Mouse (Mus musculus) 3134 (cell line): ENCODE measurements at regions not wholly inside any gene's neighbourhood (a gene's known extent, or its start where the extent isn't known, plus 50 kb on each side); places are given as distances from the start of the nearest gene placed in this dataset.

Experiments used
- DNase-seq: peaks from one replicate; pipeline ENCODE4 v3.0.0-alpha.2; 2011; ENCODE audit warnings: low spot score; ENCODE audit not compliant: insufficient read length; ENCODE audit errors: extremely low read depth

DNA sequence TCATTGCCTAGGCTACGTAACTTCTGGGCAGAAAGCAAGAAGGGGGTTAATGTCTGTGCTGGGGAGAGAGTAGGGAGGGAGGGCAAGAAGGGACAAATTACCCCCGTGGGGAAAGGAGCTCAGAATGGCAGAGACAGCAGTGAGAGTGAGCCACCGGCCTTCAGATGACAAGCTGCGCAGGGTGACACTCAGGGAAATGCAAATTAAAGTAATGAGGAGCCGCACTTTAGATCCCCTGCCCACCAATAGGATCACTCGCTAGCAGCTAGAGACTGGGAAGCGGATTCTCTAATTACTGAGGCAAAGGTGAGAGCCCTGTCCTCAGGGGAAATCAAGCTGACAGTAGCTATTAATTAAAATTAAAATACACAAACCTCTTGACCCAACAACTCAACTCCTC is 202.5 kb downstream of the Arhgef10l start:
- no peak for DNase-seq

DNA sequence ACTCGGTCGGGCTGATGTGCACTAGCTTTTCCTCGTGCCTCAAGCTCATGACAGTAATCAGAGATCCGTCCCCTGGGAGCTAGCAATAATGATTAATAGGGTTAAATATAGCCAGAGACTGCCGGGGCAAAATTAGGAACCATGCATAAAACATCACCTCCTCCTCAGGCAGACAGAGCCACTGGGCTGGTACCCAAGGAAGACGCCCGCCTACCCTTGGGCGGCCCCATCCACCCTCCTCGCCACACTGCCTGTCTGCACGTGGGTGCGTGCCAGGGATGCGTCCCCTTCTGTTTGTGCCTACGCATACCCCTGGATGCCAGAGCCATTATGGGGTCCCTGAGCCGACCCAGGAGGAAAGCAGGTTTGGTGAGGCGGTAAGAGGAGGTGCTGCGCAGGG is 204.5 kb downstream of the Arhgef10l start:
- no peak for DNase-seq

DNA sequence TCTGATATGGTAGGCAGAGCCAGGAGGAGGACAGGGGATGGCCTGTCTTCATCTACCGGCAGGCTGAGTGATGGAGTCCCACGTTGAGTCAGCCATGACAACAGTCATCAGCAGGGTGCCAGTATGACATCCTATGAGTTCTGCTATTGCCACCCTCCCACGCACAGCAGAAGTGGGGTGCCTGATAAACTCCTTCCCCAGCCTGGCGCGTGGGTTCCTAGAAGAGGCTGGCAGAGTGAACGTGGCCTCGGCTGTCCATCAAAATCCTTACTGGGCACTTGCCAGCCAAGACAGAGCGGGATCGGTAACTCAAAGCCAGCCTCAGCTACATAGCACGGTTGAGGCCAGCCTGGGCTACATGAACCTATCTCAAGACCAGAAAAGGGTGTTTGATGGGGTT is 202.5 kb upstream of the Igsf21 start:
- DNase-seq: no peak

DNA sequence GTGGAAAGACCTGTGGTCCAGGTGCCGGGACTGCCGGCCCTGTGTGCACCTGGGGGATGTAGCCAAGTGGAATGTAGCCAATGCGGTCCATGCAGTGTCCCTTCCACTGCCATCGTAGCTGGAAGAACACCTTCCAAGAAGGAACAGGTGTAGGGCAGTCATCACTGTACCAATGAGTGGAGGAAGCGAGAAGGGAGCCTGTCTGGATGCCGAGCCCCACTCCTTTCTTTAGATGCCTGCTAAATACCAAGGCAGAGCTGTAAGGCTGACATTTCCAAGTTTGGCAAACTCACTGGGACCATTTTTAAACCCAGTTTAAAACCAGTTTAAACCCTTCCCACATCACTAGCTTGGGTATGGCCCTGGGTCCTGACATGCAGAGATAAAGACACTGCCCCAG is 199.9 kb upstream of the Igsf21 start:
- DNase-seq: no peak

DNA sequence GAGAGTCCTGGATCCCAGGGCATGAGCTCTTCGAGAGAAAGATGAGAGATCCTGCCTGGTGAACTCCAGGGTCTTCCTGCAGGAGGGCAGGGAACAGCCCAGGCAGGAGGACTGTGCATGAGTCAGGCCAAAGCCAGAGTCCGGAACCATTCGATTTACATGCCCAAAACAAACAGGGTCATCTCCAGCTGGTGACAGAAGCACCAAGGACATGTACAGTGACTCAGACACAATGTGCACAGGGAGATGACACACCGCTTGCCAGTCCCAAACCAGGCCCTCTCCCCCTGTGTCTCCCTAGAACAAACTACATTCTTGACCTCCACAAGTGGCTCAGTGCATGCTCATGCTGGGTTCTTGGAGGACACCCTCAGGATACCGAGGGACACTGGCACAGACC is 199.3 kb upstream of the Igsf21 start:
- no peak for DNase-seq

DNA sequence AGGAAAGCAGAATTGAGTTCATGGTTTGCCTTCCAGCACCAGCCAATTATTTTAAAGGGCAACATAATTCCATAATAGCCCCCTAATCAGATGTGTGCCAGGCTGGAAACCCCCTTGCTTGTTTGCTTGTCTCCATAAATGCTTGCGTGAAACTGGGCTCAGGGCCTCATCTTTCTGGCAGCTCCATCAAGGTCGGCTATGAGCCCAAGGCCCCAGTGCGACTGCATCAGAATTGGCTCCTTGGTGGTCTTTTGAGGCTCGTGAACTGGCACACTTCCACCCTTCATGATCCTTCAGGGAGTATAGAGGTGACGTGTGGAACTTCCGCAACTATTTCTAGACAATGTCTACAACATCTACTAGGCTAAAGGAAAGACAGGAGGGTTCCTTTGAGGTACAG is 196.6 kb upstream of the Igsf21 start:
- no peak for DNase-seq

DNA sequence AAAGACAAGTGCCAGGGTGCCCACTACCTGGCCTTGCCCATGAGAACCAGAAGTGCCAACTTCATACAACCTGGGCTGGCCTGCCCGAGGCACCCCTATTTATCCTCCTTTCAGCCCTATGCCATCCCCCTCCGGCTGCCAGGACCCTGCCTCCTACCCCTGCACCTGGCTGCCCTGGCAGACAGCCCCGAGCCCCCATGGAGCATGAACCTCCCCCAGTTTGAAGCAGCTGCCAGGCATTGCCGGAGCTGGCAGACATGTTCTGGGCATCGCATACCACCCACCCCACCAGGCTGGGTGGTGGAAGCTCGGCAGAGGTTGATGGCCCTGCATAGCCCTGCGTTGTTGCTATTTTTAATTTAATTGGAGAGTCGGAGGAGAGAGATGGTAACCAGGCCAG is 195.2 kb upstream of the Igsf21 start:
- DNase-seq: no peak

DNA sequence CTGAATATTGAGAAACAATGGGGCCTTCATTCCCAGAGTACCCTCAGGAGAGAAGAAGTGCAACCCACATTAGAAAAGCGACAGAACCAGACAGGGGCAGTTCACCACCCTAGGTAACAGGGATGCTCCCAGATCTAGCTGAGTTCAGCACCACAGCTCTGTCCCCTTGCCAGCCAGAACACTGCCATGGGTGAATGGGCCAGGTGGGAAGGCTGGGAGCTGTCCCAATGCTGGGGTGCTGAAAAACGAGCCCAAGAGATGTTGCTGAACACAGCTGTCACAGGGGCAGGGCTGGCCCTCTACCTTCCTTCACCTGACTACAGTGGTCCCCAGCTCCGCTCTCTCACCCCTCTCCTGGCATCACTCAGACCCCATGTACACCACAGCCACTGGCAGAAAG is 193.3 kb upstream of the Igsf21 start:
- no peak for DNase-seq

DNA sequence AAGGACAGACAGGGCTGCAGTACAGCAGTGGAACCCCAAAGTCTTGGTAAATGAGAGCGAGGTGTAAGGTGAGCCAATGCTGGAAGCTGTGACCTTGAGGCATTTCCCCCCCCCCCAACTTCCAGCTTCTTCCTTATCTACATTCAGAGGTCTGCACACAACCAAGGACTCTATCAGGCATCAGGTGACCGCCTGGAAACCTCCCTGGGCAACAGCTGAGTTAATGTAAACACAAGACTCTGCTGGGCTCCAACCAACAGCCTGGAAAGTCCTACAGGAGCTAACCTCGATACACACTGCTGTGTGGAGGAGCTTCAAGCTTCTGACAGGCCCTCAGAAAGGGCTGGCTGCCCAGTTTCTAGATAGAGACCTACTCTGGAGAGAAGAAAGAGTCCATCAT is 189.4 kb upstream of the Igsf21 start:
- DNase-seq: no peak

DNA sequence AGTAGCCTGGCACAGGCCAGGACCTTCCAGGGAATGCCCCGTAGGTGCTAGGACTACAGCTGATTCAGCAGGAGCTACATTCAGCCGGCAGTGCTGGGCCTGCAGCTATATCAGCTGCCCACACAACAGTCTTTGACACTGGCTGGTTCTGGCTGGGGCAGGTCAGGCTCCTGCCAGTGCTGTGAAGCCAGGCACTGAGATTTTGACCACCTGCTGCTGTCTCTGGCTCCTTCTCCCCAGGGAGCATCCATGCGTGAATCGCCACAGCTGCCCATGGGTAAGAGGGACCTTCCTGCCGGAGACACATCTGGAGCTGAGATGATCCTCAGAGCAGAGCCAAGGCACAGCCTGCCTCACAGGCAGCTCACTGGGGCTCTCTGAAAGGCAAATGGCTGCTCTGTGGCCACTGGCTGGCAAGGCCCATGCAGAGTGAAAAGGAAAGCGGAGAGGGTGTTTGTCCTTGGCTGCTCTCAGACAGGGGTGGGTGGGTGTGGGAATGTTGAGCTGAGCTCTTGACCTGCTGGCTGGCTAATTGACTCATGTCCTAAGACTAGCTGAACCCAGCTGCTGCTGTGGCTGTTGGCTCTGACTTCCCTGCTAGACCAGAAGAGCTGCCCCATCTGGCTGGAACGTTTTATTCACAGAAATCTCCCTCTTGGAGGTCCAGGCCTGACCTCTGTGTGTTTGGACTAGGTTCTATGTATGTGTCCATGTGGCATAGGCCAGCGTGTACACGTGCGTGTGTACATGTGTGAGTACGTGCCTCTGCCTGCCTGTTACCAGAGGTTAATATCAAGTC is 187.4 kb upstream of the Igsf21 start:
- DNase-seq: no peak

DNA sequence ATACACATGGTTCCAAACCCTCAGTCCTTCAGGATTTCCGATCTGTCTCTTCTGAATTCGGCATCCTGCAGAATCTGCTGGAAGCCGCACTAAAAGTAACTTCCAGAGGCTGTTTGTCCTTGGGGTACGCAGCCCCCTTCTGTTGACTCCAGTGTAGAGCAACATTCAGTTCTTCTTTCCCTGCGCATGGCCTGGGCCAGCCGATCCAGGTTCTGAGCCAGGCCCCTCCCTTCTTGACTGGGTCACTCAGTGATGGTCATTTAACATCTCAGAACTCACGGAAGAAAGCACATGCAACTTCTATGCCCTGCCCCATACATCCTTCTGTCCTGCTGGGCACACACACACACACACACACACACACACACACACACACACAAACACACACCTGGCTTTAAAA is 185.5 kb upstream of the Igsf21 start:
- DNase-seq: no peak

DNA sequence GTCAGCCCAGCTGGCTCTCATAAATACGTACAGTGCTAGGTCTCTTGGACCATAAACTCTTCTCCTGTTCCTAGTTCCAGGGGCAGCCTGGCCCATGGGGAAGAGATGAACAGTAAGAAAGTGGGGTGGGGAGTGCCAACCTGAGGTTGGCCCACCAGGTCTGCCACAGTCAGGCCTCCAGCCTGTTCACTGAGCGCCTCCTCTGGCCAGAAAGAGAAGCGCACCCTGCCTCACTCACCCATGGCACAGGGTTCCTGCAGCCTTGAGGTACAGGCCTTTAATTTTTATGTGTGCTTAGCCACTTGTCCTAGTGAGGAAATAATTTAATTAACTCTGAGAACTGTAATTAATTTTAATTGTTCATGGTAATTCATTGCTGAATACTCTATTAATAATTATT is 180.5 kb upstream of the Igsf21 start:
- no peak for DNase-seq

DNA sequence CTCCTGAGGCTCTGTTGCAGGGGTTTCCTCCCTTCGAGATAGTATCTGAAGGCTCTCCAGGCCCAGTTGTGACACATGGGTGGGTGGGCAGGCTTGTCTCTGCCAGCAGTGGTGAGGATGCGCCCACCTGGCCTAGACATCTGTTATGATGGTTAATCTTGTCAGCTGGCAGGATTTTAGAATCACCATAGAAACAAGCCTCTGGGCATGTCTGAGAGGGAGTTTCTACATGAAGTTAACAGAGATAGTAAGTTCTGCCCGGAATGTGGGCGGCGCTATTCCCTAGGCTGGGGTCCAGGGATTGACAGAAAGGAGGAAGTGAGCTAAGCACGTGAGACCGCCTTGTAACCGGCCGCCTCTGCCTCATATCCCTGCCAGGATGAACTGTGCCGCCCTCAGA is 177.2 kb upstream of the Igsf21 start:
- DNase-seq: no peak

DNA sequence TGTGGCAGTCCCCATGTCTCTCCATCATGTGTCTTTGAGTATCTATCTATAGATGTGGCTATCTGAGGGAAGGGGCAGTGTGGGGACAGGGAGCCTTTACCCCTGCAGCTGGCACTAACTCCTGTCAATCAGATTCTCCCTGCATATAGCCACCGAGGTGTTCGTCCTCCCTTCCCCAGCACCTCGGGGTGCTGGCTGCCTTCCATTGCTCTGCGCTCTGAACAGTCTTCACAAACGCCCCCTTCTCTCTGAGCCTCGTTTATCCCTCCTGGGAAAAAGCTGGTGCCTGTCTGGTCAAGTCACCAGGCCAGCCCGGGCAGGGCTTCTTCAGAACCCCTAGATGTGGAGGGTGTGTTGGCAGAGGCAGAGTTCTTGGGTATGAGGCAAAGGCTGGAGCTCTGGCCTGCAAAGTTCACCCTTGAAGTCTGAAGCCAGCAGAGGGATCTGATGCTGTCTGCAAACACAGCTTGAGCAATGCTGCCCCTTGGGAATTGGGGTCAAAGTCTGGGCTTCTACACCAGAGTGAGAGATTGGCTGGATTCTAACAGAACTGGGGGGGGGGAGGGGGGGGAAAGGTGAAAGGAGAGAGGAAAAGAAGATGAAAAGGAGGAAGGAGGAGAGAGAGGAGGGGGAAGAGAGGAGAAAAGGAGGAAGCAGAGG is 175.5 kb upstream of the Igsf21 start:
- DNase-seq: no peak

DNA sequence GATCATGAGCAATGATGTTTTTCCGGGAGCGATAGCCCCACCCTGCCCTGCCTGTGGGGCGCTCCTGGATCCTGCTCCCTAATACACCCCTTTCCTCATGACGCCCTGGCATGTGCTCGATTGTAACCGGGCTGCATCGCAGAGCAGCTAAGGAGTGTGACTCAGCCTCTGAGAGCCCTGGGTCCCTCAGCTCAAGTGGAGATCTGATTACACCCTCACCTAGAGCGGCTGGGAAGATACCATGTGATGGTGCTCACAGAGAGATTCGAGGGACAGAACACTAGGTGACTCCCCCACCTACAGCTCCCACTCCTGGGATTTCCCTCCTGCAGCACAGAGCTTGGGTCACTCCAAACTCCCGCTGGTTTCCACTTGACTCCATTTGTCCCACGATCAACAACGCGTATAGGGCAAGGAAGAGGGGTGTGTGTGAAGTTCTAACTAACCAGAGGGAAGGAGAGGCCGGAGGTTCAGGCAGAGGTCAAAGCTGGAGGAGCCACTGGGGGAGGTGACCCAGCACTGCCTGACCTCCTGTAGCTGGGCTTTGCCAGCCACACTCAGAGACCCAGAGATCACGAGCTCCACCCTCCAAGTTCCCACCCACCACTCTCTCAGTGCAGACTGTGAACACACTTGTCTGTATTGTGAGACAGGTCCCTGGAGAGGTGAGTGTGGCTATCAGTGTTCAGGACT is 173.3 kb upstream of the Igsf21 start:
- DNase-seq: no peak

DNA sequence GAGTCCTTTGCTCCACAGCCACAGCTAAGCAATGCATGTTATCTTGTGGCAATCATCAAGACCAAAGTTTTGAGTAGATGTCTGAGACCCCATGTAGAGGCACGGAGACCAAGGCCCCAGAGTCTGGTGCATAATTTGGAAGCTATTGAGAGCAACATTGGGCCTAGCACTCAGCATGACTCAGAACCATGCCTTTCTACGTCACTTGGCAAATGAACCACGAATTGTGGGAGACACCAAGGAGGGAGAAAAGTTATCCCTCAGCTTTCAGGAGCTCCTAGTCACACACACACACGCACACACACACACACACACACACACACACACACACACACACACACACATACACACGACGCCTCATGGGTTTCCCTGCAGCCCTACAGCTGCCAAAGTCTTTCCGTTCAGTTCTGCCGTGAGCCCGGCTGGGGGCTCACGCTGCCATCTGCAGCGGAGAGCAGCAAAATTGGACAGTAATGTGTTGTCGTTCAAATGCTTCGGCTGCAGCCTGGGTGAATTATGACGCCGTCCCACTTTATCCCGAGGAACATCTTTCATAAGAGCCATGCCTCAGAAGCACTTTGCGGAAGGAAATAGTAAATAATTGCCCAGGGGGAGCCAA is 165.8 kb upstream of the Igsf21 start:
- no peak for DNase-seq

DNA sequence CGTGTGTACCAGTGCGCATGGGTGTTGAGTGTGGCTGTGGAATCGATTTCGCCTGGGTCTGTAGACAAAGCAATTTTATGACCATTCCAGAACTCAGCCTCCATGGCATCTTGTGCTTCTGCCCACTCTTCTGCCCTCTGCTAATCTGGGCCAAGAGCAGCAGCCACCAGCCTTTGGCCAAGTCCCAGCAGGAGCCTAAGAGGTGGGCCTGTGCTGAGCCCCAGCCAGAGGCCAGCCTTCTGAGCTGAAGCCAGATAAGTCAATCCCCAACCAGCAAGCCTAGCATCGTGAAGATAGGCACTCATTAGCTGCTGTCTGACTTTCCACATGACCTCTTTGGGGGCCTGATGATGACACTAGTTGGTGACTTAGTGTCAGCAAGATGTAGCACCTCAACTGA is 161.9 kb upstream of the Igsf21 start:
- no peak for DNase-seq

DNA sequence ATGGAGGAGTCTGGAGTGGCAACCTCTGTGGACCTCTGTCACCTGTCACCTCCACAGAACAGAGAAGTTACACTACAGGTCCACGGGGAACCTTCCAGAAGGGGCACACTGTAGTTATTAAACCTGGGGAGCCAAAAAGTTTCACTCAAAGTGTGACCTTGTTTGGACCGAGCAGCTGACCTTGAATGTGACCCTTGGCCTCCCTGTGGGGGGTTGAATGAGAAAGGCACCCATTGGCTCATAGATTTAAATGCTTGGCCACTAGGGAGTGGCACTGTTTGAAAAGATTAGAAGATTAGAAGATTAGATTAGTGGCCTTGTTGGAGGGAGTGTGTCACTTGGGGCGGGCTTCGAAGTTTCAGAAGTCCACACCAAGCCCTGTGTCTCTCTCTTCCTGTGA is 160.3 kb upstream of the Igsf21 start:
- DNase-seq: no peak

DNA sequence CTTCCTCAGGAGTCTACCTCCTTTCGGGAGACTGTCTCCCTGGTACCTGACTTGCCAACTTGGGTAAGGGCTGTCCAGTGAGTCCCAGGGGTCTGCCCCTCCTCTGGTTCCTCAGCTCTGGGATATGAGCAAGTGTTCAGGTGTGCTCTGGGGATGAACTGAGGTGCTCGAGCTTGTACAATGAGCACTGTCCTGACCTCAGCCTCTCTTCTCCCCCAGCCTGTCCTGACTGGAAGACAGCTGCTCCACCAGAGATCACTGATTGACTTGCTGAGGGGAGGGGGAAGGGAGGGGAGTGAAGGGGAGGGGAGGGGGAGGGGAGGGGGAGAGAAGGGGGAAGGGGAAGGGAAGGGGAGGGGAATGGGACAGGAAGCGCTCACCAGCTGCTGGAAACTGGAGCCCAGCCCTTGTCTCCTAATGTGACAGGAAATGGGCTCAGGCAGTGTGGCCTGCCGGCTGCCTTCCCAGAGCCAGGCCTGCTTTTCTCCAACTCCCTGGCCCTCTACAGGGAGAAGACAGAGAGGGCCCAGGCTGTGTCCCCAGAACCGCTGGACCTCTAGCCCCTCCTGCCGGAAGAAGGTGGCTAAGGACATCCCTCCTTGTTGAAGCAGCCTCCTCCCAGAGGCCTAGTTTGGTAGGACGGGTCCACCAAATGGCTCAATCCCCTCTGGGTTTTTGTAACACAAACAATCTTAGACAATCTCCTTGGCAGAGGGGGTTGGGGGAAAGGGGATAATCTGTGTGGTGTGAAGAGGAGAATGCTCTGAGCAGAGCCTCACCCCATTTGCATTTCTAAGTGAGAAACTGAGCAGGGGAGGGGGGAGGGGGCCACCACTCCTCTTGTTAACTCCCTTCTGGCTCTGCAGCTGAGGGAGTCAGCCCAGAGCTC is 159.7 kb upstream of the Igsf21 start:
- DNase-seq: peak; percentile 52

DNA sequence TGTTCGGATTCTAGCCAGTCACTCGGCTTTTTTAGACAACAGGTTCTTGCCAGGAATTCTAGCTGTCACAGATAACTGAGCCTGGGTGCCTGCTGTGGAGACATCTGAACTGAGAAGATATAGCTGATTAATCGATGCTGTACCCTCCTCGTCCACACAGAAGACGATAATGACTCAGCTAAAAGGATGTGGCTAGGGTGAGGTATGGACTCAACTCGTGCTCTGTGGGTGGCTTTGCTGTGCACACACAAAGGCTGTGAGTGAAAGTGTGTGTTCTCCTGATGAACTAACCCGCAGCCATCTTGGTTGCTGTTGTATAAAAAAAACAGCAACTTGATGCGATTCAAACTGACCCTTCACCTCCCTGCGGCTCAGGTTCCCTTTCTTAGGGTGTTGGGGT is 158.8 kb upstream of the Igsf21 start:
- no peak for DNase-seq

DNA sequence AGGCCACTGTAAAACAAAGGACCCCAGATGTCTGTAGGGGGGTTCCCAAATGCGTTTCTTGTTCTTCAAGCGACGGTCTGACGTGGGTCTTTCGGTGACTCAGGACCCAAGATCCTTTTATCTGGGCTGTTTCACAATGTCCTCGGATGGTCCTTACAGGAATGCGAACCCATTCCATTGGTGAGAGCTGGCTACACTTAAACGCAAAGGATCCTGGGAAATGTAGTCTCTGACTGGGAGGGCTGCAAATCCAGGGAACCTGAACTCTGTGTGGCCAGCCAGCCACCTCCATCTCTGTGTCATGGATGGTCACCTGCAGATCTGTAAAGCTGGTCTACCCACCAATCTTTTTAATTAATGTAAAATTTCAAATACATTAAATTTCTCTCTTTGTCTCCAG is 156.5 kb upstream of the Igsf21 start:
- DNase-seq: no peak
